Mouse (Mus musculus): Measurements from ENCODE around the gene Napepld. TPM values are rescaled to one million over a fixed set of nuclear protein-coding genes. Genes with fewer than 3 reads are reported as not detected.

Napepld gene
- polyA plus RNA-seq, 1 experiment from 2014 or later = 5.5 TPM

- Histone ChIP-seq H3K27ac (no peak overlapping the region), H3K4me2 (replicated peaks) (no peak overlapping the region), H3K9ac (no peak overlapping the region), H3K27me3 (replicated peaks) (no peaks in the 10 kb centered on the region), H3K4me1 (no peaks in the 10 kb centered on the region), H3K9me3 (no peaks in the 10 kb centered on the region), H3K4me3 (no peak overlapping the region), H3K36me3 (peaks cover 37% of the 10 kb centered on the region)
- no peak for ATAC-seq (ENCODE audit: low FRiP score, low read depth)
- WGBS = 82% methylated on average over 4 of the region's 4 CpGs
Measured at GRCm38 (mm10) chr5:21680029-21680428, 21.2 kb downstream of the Napepld start.

DNA sequence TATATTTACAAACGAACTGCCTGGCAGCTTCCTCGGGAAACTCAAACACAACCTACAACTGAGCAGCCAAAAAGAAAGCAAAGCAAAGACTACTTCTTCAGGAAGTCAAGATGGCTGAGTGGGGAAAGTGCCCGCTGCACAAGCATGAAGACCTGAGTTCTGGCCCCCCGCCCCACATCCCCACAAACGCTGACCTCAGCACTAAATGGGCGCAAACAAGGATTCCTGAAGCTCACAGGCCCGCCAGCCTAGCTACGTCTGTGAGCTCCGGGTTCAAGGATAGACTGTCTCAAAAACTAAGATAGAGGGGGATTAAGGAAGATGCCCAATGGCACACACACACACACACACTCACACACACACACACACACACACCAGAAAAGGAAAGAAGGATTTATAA, 22.8 kb downstream of the Napepld start:
- Histone ChIP-seq H3K4me1 (no peaks in the 10 kb centered on the region; the same call in 1 of the 2 replicates), H3K4me2 (replicated peaks) (no peak overlapping the region), H3K9me3 (no peaks in the 10 kb centered on the region), H3K27me3 (replicated peaks) (no peaks in the 10 kb centered on the region), H3K4me3 (no peak overlapping the region), H3K27ac (no peak overlapping the region), H3K36me3 (peaks cover 37% of the 10 kb centered on the region), H3K9ac (no peak overlapping the region)
- no peak for ATAC-seq (ENCODE audit: low FRiP score, low read depth)
- 98% methylated on average over 9 of the region's 9 CpGs for WGBS

DNA sequence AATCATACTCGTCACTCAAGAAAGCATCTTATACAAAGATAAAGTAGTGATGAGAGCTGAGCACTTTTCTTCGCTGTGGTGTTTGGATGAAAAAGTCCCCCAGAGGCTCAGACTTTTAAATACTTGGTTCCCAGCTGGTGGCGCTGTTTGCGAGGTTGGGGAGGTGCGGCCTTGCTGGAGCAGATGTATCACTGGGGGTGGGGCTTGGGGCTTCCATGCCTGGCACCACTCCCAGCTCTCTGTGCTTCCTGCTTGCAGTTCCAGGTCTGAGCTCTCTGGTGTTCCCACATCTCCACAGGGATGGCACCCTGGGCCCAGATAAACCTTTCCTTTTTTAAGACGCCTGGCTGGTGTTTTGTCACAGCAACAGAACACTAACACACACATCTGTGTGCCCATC, 23.3 kb downstream of the Napepld start:
- Histone ChIP-seq H3K9me3 (no peaks in the 10 kb centered on the region), H3K4me3 (no peak overlapping the region), H3K9ac (no peak overlapping the region), H3K4me1 (no peaks in the 10 kb centered on the region; the same call in 1 of the 2 replicates), H3K27ac (no peak overlapping the region), H3K4me2 (replicated peaks) (no peak overlapping the region), H3K36me3 (peaks cover 37% of the 10 kb centered on the region), H3K27me3 (replicated peaks) (no peaks in the 10 kb centered on the region)
- ATAC-seq (ENCODE audit: low FRiP score, low read depth) = no peak
- WGBS = 90% methylated on average over 6 of the region's 6 CpGs

DNA sequence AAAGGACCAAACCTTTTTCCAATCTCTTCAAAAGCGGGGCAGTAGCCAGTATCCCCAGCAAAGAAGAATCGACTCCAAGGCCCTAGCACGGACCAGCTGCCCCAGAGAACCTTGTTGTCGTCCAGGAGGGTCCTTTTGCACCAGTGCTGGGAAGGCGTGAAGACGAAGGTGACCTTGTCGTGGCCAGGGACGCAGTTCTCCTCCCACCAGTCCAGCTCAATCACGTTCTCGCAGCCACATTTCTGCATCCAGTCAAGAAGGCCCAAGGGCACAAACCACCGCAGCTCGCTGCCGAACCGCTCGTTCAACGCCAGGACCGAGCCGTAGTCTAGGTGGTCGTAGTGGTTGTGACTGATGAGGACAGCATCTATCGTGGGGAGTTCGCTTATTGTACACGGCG, 25.7 kb downstream of the Napepld start:
- Histone ChIP-seq H3K9me3 (no peaks in the 10 kb centered on the region), H3K4me2 (replicated peaks) (no peak overlapping the region), H3K4me3 (no peak overlapping the region), H3K4me1 (no peaks in the 10 kb centered on the region; the same call in 1 of the 2 replicates), H3K27ac (no peak overlapping the region), H3K9ac (no peak overlapping the region), H3K27me3 (replicated peaks) (no peaks in the 10 kb centered on the region), H3K36me3 (peaks cover 30% of the 10 kb centered on the region)
- ATAC-seq (ENCODE audit: low FRiP score, low read depth) = no peak
- WGBS = 95% methylated on average over 23 of the region's 23 CpGs

DNA sequence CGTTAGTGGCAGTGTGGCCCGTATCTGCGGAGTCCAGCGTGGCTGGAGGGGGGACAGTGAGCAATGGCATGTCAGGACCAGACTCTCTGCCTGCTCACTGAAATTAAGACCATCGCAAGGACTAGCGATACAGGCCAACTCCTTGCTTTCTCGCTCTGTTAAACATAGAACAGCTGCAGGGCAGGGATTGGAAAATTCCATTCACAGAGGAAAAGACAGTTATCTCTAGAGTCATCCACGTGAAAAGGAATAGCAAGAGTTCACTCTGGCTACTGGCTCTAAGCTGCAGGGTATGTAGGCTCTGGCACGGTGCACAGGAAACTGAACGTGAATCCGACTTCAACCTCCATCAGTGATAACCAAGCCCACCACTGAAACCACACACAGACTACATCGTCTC, 26.2 kb downstream of the Napepld start:
- no peak overlapping the region for H3K27ac ChIP-seq
- H3K9me3 ChIP-seq = no peaks in the 10 kb centered on the region
- H3K4me3 ChIP-seq = no peak overlapping the region
- no peak overlapping the region for H3K4me2 ChIP-seq (replicated peaks)
- H3K4me1 ChIP-seq = no peaks in the 10 kb centered on the region; the same call in 1 of the 2 replicates
- ATAC-seq (ENCODE audit: low FRiP score, low read depth) = no peak
- 79% methylated on average over 12 of the region's 12 CpGs for WGBS
- no peak overlapping the region for H3K9ac ChIP-seq
- H3K27me3 ChIP-seq (replicated peaks) = no peaks in the 10 kb centered on the region
- H3K36me3 ChIP-seq = peaks cover 30% of the 10 kb centered on the region

- ATAC-seq (ENCODE audit: low FRiP score, low read depth) = peak; percentile 45; the same call in 1 of the 2 replicates
- Histone ChIP-seq H3K4me3 (no peak overlapping the region), H3K9ac (no peak overlapping the region), H3K9me3 (no peaks in the 10 kb centered on the region), H3K4me2 (replicated peaks) (no peak overlapping the region), H3K36me3 (peaks cover 32% of the 10 kb centered on the region), H3K27me3 (replicated peaks) (no peaks in the 10 kb centered on the region), H3K4me1 (no peaks in the 10 kb centered on the region; the same call in 1 of the 2 replicates), H3K27ac (no peak overlapping the region)
- WGBS = 83% methylated on average over 9 of the region's 9 CpGs
Measured at GRCm38 (mm10) chr5:21673742-21674141, 27.5 kb downstream of the Napepld start.

- Histone ChIP-seq H3K9ac (peak overlapping the region; percentile 18; the same call in 1 of the 2 replicates), H3K9me3 (no peaks in the 10 kb centered on the region), H3K27me3 (replicated peaks) (no peaks in the 10 kb centered on the region), H3K36me3 (peaks cover 26% of the 10 kb centered on the region), H3K27ac (no peak overlapping the region), H3K4me3 (no peak overlapping the region), H3K4me2 (replicated peaks) (peak overlapping the region; percentile 34; the same call in 1 of the 2 replicates), H3K4me1 (no peaks in the 10 kb centered on the region; the same call in 1 of the 2 replicates)
- peak; percentile 81 for ATAC-seq (ENCODE audit: low FRiP score, low read depth)
- 52% methylated on average over 23 of the region's 23 CpGs for WGBS
Measured at GRCm38 (mm10) chr5:21672812-21673635, 28.2 kb downstream of the Napepld start.

- WGBS = 78% methylated on average over 2 of the region's 2 CpGs
- Histone ChIP-seq H3K27ac (no peak overlapping the region), H3K9me3 (no peaks in the 10 kb centered on the region), H3K9ac (no peak overlapping the region), H3K4me3 (no peak overlapping the region), H3K4me2 (replicated peaks) (no peak overlapping the region), H3K27me3 (replicated peaks) (no peaks in the 10 kb centered on the region), H3K4me1 (no peaks in the 10 kb centered on the region), H3K36me3 (peaks cover 4% of the 10 kb centered on the region; the same call in 1 of the 2 replicates)
- no peak for ATAC-seq (ENCODE audit: low FRiP score, low read depth)
Measured at GRCm38 (mm10) chr5:21669307-21669706, 31.9 kb downstream of the Napepld start.

- H3K9ac ChIP-seq = no peak overlapping the region
- no peaks in the 10 kb centered on the region for H3K4me1 ChIP-seq
- H3K27ac ChIP-seq = no peak overlapping the region
- no peak overlapping the region for H3K4me3 ChIP-seq
- peaks cover 19% of the 10 kb centered on the region for H3K36me3 ChIP-seq
- H3K27me3 ChIP-seq (replicated peaks) = no peaks in the 10 kb centered on the region
- no peak overlapping the region for H3K4me2 ChIP-seq (replicated peaks)
- no peaks in the 10 kb centered on the region for H3K9me3 ChIP-seq
- 48% methylated on average over 8 of the region's 8 CpGs for WGBS
- ATAC-seq (ENCODE audit: low FRiP score, low read depth) = no peak
Measured at GRCm38 (mm10) chr5:21667191-21668137, 33.7 kb downstream of the Napepld start.

- peaks cover 48% of the 10 kb centered on the region for H3K36me3 ChIP-seq
- no peak for ATAC-seq (ENCODE audit: low FRiP score, low read depth)
- H3K4me2 ChIP-seq (replicated peaks) = no peak overlapping the region
- H3K4me1 ChIP-seq = peaks cover 4% of the 10 kb centered on the region; the same call in 1 of the 2 replicates
- H3K9ac ChIP-seq = no peak overlapping the region
- WGBS = 95% methylated on average over 11 of the region's 11 CpGs
- H3K9me3 ChIP-seq = no peaks in the 10 kb centered on the region
- H3K27ac ChIP-seq = no peak overlapping the region
- H3K27me3 ChIP-seq (replicated peaks) = no peaks in the 10 kb centered on the region
- H3K4me3 ChIP-seq = no peak overlapping the region
Measured at GRCm38 (mm10) chr5:21663081-21663480, 38.1 kb downstream of the Napepld start.

GRCm38 (mm10) chr5:21660850-21661249, 40.3 kb downstream of the Napepld start:
- peaks cover 59% of the 10 kb centered on the region for H3K36me3 ChIP-seq
- H3K9ac ChIP-seq = no peak overlapping the region
- ATAC-seq (ENCODE audit: low FRiP score, low read depth) = no peak

More at GRCm38 (mm10) chr5:21660850-21661249, 40.3 kb downstream of the Napepld start:
- Histone ChIP-seq H3K4me2 (replicated peaks) (no peak overlapping the region), H3K27me3 (replicated peaks) (no peaks in the 10 kb centered on the region), H3K9me3 (no peaks in the 10 kb centered on the region), H3K27ac (no peak overlapping the region), H3K4me3 (no peak overlapping the region), H3K4me1 (peaks cover 4% of the 10 kb centered on the region; the same call in 1 of the 2 replicates)
- WGBS = 93% methylated on average over 6 of the region's 6 CpGs
